Mouse (Mus musculus) MEL (cell line): ENCODE data around the gene Scn3b. TPM values are rescaled to one million over a fixed set of nuclear protein-coding genes. Genes with fewer than 3 reads are reported as not detected.

ENCODE experiments used
- DNase-seq: peaks from one replicate; pipeline ENCODE4 v3.0.0; 2011; ENCODE audit warnings: low read depth, low spot score
- H3K27ac ChIP-seq: 2 replicates; pipeline ENCODE4 v1.5.1; 2012; ENCODE audit warnings: low read depth, mild to moderate bottlenecking, control low read depth, low read length, moderate library complexity; ENCODE audit not compliant: control insufficient read depth
- H3K27me3 ChIP-seq, 2 experiments: fragments of 150-350 bp in 1 of 2; sonication (generic) in 1 of 2; 2 replicates each; pipeline ENCODE4 v1.6.1; 2012; ENCODE audit warnings: low read length in 2 of 2, mild to moderate bottlenecking in 2 of 2, improper control_type of control experiment in 1 of 2, moderate library complexity in 1 of 2; ENCODE audit not compliant: insufficient read depth in 2 of 2, control insufficient read depth in 1 of 2
- H3K36me3 ChIP-seq, 2 experiments: 2 replicates each; pipeline ENCODE4 v1.6.1; 2012 to 2014; ENCODE audit warnings: low read length in 2 of 2, improper control_type of control experiment in 1 of 2, inconsistent platforms in 1 of 2, mild to moderate bottlenecking in 1 of 2; ENCODE audit not compliant: insufficient read depth in 2 of 2, control insufficient read depth in 1 of 2
- H3K4me1 ChIP-seq, 2 experiments: fragments of 150-350 bp in 1 of 2; sonication (generic) in 1 of 2; 2 replicates each; pipeline ENCODE4 v1.6.1; 2012; ENCODE audit warnings: low read length in 2 of 2, improper control_type of control experiment in 1 of 2, mild to moderate bottlenecking in 1 of 2; ENCODE audit not compliant: insufficient read depth in 2 of 2, control insufficient read depth in 1 of 2
- H3K4me3 ChIP-seq, 2 experiments: fragments of 150-350 bp in 1 of 2; sonication (generic) in 1 of 2; 2 replicates each; pipeline ENCODE4 v1.5.1; 2012; ENCODE audit warnings: low read depth in 2 of 2, low read length in 2 of 2, mild to moderate bottlenecking in 2 of 2, moderate library complexity in 2 of 2, control low read depth in 1 of 2, improper control_type of control experiment in 1 of 2; ENCODE audit not compliant: control insufficient read depth in 1 of 2, insufficient read depth in 1 of 2
- H3K79me2 ChIP-seq: 2 replicates; pipeline ENCODE4 v1.6.1; 2012; ENCODE audit warnings: mild to moderate bottlenecking, low read length, moderate library complexity; ENCODE audit not compliant: control insufficient read depth, poor library complexity, insufficient read depth
- H3K9ac ChIP-seq: 2 replicates; pipeline ENCODE4 v1.6.1; 2012; ENCODE audit warnings: low read depth, mild to moderate bottlenecking, control low read depth, low read length, moderate library complexity; ENCODE audit not compliant: control insufficient read depth, poor library complexity, severe bottlenecking
- H3K9me3 ChIP-seq: fragments of 150-350 bp; sonication (generic); replicated peaks from 2 replicates; pipeline ENCODE4 v1.6.1; 2012; ENCODE audit warnings: mild to moderate bottlenecking, low read length, improper control_type of control experiment, moderate library complexity; ENCODE audit not compliant: insufficient read depth
- CHD1 ChIP-seq: IDR thresholded peaks from 2 replicates; pipeline ENCODE4 v1.6.1; 2012; ENCODE audit warnings: low read depth, mild to moderate bottlenecking, inconsistent platforms, low read length, improper control_type of control experiment
- E2F4 ChIP-seq: IDR thresholded peaks from 2 replicates; pipeline ENCODE4 v1.6.1; 2011; ENCODE audit warnings: low read depth, low read length, improper control_type of control experiment, borderline replicate concordance
- ETS1 ChIP-seq: IDR thresholded peaks from 2 replicates; pipeline ENCODE4 v1.6.1; 2012; ENCODE audit warnings: low read depth, mild to moderate bottlenecking, inconsistent platforms, low read length, improper control_type of control experiment, moderate library complexity
- GABPA ChIP-seq: IDR thresholded peaks from 2 replicates; pipeline ENCODE4 v1.6.1; 2012; ENCODE audit warnings: low read depth, mild to moderate bottlenecking, inconsistent platforms, low read length, improper control_type of control experiment, moderate library complexity
- GATA1 ChIP-seq: IDR thresholded peaks from 2 replicates; pipeline ENCODE4 v1.6.1; 2011; ENCODE audit warnings: low read depth, low read length, improper control_type of control experiment
- JUND ChIP-seq: IDR thresholded peaks from 2 replicates; pipeline ENCODE4 v1.6.1; 2011; ENCODE audit warnings: low read depth, mild to moderate bottlenecking, improper control_type of control experiment, low read length
- KAT2A ChIP-seq: conservative IDR thresholded peaks from 2 replicates; pipeline ENCODE4 v1.6.1; 2012; ENCODE audit warnings: low read depth, low read length, improper control_type of control experiment, inconsistent platforms
- MAZ ChIP-seq: IDR thresholded peaks from 2 replicates; pipeline ENCODE4 v1.6.1; 2012; ENCODE audit warnings: low read depth, mild to moderate bottlenecking, inconsistent platforms, low read length, improper control_type of control experiment
- MXI1 ChIP-seq: IDR thresholded peaks from 2 replicates; pipeline ENCODE4 v1.6.1; 2011; ENCODE audit warnings: mild to moderate bottlenecking, low read depth, low read length, improper control_type of control experiment
- MYB ChIP-seq: IDR thresholded peaks from 2 replicates; pipeline ENCODE4 v1.6.1; 2011; ENCODE audit warnings: mild to moderate bottlenecking, low read depth, low read length, improper control_type of control experiment
- MYC ChIP-seq: IDR thresholded peaks from 2 replicates; pipeline ENCODE4 v1.6.1; 2011; ENCODE audit warnings: low read depth, mild to moderate bottlenecking, low read length, improper control_type of control experiment, moderate library complexity
- NELFE ChIP-seq: IDR thresholded peaks from 2 replicates; pipeline ENCODE4 v1.6.1; 2011; ENCODE audit warnings: low read depth, low read length, improper control_type of control experiment
- NRF1 ChIP-seq: IDR thresholded peaks from 2 replicates; pipeline ENCODE4 v1.6.1; 2014; ENCODE audit warnings: low read depth, mild to moderate bottlenecking, inconsistent platforms, low read length, improper control_type of control experiment, moderate library complexity; ENCODE audit not compliant: poor library complexity, insufficient read depth, severe bottlenecking
- POLR2A ChIP-seq, 2 experiments: IDR thresholded peaks; 2 replicates each; pipeline ENCODE4 v1.6.1; 2011 to 2012; ENCODE audit warnings: low read length in 2 of 2, mild to moderate bottlenecking in 2 of 2, control low read depth in 1 of 2, improper control_type of control experiment in 1 of 2, low read depth in 1 of 2, moderate library complexity in 1 of 2; ENCODE audit not compliant: control insufficient read depth in 1 of 2, insufficient read depth in 1 of 2, poor library complexity in 1 of 2
- POLR2AphosphoS2 ChIP-seq: IDR thresholded peaks from 2 replicates; pipeline ENCODE4 v1.6.1; 2011; ENCODE audit warnings: low read length, improper control_type of control experiment
- POLR2AphosphoS5 ChIP-seq: IDR thresholded peaks from 2 replicates; pipeline ENCODE4 v1.6.1; 2012; ENCODE audit warnings: low read depth, borderline replicate concordance, mild to moderate bottlenecking, inconsistent platforms, low read length, moderate library complexity, mixed read lengths
- RAD21 ChIP-seq: IDR thresholded peaks from 2 replicates; pipeline ENCODE4 v1.6.1; 2011; ENCODE audit warnings: mild to moderate bottlenecking, low read depth, low read length, improper control_type of control experiment
- SIN3A ChIP-seq: IDR thresholded peaks from 2 replicates; pipeline ENCODE4 v1.6.1; 2012; ENCODE audit warnings: low read length, improper control_type of control experiment, inconsistent platforms
- TBP ChIP-seq: IDR thresholded peaks from 2 replicates; pipeline ENCODE4 v1.8.0; 2011; ENCODE audit warnings: low read depth, low read length, improper control_type of control experiment
- UBTF ChIP-seq: IDR thresholded peaks from 2 replicates; pipeline ENCODE4 v1.6.1; 2012; ENCODE audit warnings: low read depth, mild to moderate bottlenecking, inconsistent platforms, low read length, improper control_type of control experiment, moderate library complexity, borderline replicate concordance; ENCODE audit not compliant: insufficient read depth
- USF1 ChIP-seq: IDR thresholded peaks from 2 replicates; pipeline ENCODE4 v1.6.1; 2014; ENCODE audit warnings: low read depth, mild to moderate bottlenecking, inconsistent platforms, low read length, improper control_type of control experiment, moderate library complexity
- ZC3H11A ChIP-seq: IDR thresholded peaks from 2 replicates; pipeline ENCODE4 v1.6.1; 2012; ENCODE audit warnings: low read depth, mild to moderate bottlenecking, inconsistent platforms, low read length, improper control_type of control experiment
- ZKSCAN1 ChIP-seq: IDR thresholded peaks from 2 replicates; pipeline ENCODE4 v1.6.1; 2012; ENCODE audit warnings: low read depth, mild to moderate bottlenecking, inconsistent platforms, low read length, improper control_type of control experiment, moderate library complexity
- ZMIZ1 ChIP-seq: IDR thresholded peaks from 2 replicates; pipeline ENCODE4 v1.6.1; 2012; ENCODE audit warnings: low read depth, mild to moderate bottlenecking, inconsistent platforms, low read length, improper control_type of control experiment, moderate library complexity
- ZNF384 ChIP-seq: IDR thresholded peaks from 2 replicates; pipeline ENCODE4 v1.6.1; 2012; ENCODE audit warnings: low read depth, mild to moderate bottlenecking, inconsistent platforms, low read length, improper control_type of control experiment
- polyA plus RNA-seq, 2 experiments: library from polyadenylated mRNA; stranded (reverse) in 1 of 2; unstranded in 1 of 2; fragments of >175 nt in 1 of 2; fragments of >200 nt in 1 of 2; gene quantifications; 2 replicates each; pipeline versions ENCODE4 v1.2.1 to v1.2.4; 2012; ENCODE audit warnings: low replicate concordance in 2 of 2, low read depth in 1 of 2; ENCODE audit not compliant: insufficient read length in 2 of 2, insufficient read depth in 1 of 2, missing spikeins in 1 of 2
- total RNA-seq: library from RNA; depleted of rRNA; stranded (reverse); fragments of 300-350 nt; gene quantifications from 2 replicates; pipeline ENCODE4 v1.2.3, GENCODE M21; 2012

Gene Scn3b
- total and polyA plus RNA-seq, 3 experiments, result not detected

DNA sequence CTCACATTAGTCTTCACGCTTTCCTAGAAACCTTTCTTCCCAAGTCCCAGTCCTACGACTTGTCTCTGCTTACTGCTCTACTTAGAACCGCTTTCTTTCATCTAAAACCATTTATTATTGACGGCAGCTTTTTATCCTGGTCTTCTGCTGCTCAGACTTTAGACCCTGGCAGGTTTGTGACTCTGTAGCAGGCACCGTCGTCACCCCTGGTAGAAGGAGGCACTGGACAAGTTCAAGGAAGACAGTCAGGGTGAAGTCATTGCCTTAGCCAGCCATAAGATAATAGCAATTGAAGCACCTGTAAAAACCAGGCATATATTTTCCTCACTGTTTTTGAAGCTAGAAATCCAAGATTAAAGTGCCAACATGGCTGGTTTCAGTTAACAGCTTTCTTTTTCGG, 33.8 kb upstream of the Scn3b start:
- no peaks in the 10 kb centered on the region for H3K79me2 ChIP-seq
- no peak for DNase-seq
- no peak overlapping the region for H3K4me3 ChIP-seq
- no peak for TF ChIP-seq POLR2AphosphoS5
- TF ChIP-seq MAZ, result no peak
- no peak for TF ChIP-seq GABPA
- TF ChIP-seq ZKSCAN1, result no peak
- TF ChIP-seq NELFE, result no peak
- TF ChIP-seq UBTF, result no peak
- no peak for TF ChIP-seq ZMIZ1
- TF ChIP-seq USF1, result no peak
- TF ChIP-seq RAD21, result no peak
- TF ChIP-seq TBP, result no peak
- no peak for TF ChIP-seq POLR2A (IDR thresholded peaks at IDR 0.05; ENCODE audit: control insufficient read depth in 1 of 2, insufficient read depth in 1 of 2, low read depth in 1 of 2, low read length in 2 of 2, poor library complexity in 1 of 2)
- no peak for TF ChIP-seq MXI1
- TF ChIP-seq ZNF384, result no peak
- TF ChIP-seq MYC, result no peak
- TF ChIP-seq NRF1, result no peak
- no peak for TF ChIP-seq POLR2AphosphoS2
- no peak for TF ChIP-seq E2F4
- no peak for TF ChIP-seq CHD1
- TF ChIP-seq GATA1, result no peak
- no peak for TF ChIP-seq ZC3H11A
- H3K4me1 ChIP-seq, result no peaks in the 10 kb centered on the region
- H3K36me3 ChIP-seq, result no peaks in the 10 kb centered on the region
- H3K27me3 ChIP-seq, result no peaks in the 10 kb centered on the region
- no peaks in the 10 kb centered on the region for H3K9me3 ChIP-seq
- no peak overlapping the region for H3K27ac ChIP-seq
- no peak overlapping the region for H3K9ac ChIP-seq

DNA sequence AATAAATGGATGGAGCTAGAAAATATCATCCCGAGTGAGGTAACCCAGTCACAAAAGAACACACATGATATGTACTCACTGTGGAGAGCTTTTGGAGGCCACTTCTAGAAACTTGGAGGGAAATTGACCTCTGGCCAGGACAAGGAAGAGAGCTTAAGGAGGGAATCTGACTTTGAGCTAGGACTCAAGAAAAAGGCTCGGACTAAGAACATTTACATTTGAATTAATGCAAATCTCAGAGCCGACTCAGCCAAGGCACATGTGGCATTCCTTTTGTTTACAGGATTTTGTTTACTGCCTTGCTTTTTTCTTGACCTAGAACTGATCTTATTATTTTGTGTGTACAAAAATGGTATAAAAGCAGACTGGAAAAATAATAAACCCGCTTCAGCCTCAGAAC, 29.3 kb upstream of the Scn3b start:
- TF ChIP-seq ETS1 (no peak), RAD21 (no peak), NELFE (no peak), E2F4 (no peak), MYB (no peak), ZC3H11A (no peak), KAT2A (no peak), NRF1 (no peak), TBP (no peak), SIN3A (no peak), MAZ (no peak), JUND (no peak)
- Histone ChIP-seq H3K9me3 (no peaks in the 10 kb centered on the region), H3K4me1 (no peaks in the 10 kb centered on the region), H3K36me3 (no peaks in the 10 kb centered on the region), H3K27ac (no peak overlapping the region), H3K4me3 (no peak overlapping the region), H3K79me2 (no peaks in the 10 kb centered on the region), H3K27me3 (no peaks in the 10 kb centered on the region), H3K9ac (no peak overlapping the region)
- DNase-seq, result no peak
